Mouse (Mus musculus) spleen, adult 2 months (tissue): Measurements from ENCODE around the gene Cirbp.
"Not testable (repeated sequence)": the region's sequence is repeated elsewhere in the genome, so short reads cannot be mapped to it uniquely, and the experiment has no call there.

Experiments used
- CTCF ChIP-seq: fragments of 200-500 bp; IDR thresholded peaks from 2 replicates; pipeline ENCODE4 v1.5.1; 2011; ENCODE audit warnings: mild to moderate bottlenecking, inconsistent platforms; ENCODE audit not compliant: insufficient read depth, insufficient read length, insufficient replicate concordance; ENCODE audit errors: extremely low read depth
- POLR2A ChIP-seq: fragments of 200-500 bp; IDR thresholded peaks from 2 replicates; pipeline ENCODE4 v1.6.1; 2011; ENCODE audit warnings: low read depth, low read length, inconsistent platforms

DNA sequence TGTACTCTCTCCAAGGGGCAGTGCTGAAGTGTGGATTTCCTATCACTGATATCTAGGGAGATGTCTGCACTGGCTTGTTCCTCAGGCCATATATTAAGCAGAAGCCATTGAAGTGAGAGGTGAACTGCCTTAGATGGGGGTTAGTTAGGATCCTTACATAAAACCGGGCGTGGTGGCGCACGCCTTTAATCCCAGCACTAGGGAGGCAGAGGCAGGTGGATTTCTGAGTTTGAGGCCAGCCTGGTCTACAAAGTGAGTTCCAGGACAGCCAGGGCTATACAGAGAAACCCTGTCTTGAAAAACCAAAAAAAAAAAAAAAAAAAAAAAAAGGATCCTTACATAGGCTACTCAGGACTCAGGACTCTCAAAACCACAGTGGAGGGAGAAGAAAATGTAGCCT is 351 bp downstream of the Cirbp start:
- not testable (repeated sequence) for TF ChIP-seq POLR2A, CTCF
